Mouse (Mus musculus) cerebellum, adult 9-11 months (tissue): ENCODE measurements around the gene Gm21852.
"Not testable (repeated sequence)": the region's sequence is repeated elsewhere in the genome, so short reads cannot be mapped to it uniquely, and the experiment has no call there.

Experiments used
- DNase-seq: peaks from one replicate; pipeline ENCODE4 v3.0.0; 2022

Gm21852 gene

DNA sequence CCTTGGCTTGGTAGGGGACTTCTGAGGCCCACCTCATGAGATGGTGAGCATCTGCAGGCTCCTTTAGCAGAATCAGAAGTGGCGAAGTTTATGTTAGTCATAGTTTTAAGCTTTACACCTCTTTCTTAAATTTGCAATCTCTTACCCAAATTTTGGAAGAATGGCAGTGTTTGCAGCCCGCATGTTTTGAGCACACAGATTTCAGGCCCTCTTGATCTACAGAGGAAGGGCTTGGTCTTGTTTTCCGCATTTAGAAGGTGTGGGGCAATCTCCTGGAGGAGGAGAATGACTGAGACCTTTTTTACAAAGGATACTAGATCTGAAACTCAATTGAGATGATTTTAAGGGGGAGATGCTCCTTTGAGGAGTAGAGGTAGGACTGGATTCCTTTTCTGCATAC lies at the start of gene Gm21852:
Gm21852 (minus strand) TSS at position 101 of the 400 bp plus-strand sequence.
- DNase-seq, result not testable (repeated sequence)
